Mouse (Mus musculus): ENCODE results near the gene Nhlh2.

GRCm38 (mm10) chr3:102037806-102038205 is 27.9 kb downstream of the Nhlh2 start:
- TF ChIP-seq CTCF (IDR thresholded peaks at IDR 0.05 in 2 of 3, conservative IDR thresholded peaks at IDR 0.05 in 1 of 3; ENCODE audit: control insufficient read depth in 1 of 3, insufficient read depth in 1 of 3, low read depth in 2 of 3, low read length in 3 of 3, poor library complexity in 1 of 3, severe bottlenecking in 1 of 3) (no peak), RAD21 (IDR thresholded peaks at IDR 0.05; ENCODE audit: low read depth, low read length) (no peak), POLR2A (IDR thresholded peaks at IDR 0.05; ENCODE audit: control insufficient read depth in 1 of 2, insufficient read depth in 1 of 2, low read depth in 1 of 2, low read length in 2 of 2, poor library complexity in 1 of 2) (no peak), RCOR1 (IDR thresholded peaks at IDR 0.05; ENCODE audit: low read depth, low read length) (no peak), POLR2AphosphoS2 (IDR thresholded peaks at IDR 0.05; ENCODE audit: low read length) (no peak), USF1 (IDR thresholded peaks at IDR 0.05; ENCODE audit: low read depth, low read length) (no peak), CHD1 (IDR thresholded peaks at IDR 0.05; ENCODE audit: low read depth, low read length) (no peak), EP300 (IDR thresholded peaks at IDR 0.05; ENCODE audit: low read depth in 1 of 2, low read length in 2 of 2) (no peak), ELF1 (IDR thresholded peaks at IDR 0.05; ENCODE audit: low read depth, low read length) (no peak), KAT2A (conservative IDR thresholded peaks at IDR 0.05; ENCODE audit: low read depth, low read length) (no peak), TAL1 (IDR thresholded peaks at IDR 0.05; ENCODE audit: low read length) (no peak), BHLHE40 (IDR thresholded peaks at IDR 0.05; ENCODE audit: borderline replicate concordance, low read depth, low read length) (no peak), MXI1 (IDR thresholded peaks at IDR 0.05; ENCODE audit: low read depth, low read length) (no peak), UBTF (IDR thresholded peaks at IDR 0.05; ENCODE audit: borderline replicate concordance, insufficient read depth, low read depth, low read length) (no peak)

Measured in MEL (cell line).